Mouse (Mus musculus): ENCODE data around the gene Stambp. TPM values are rescaled to one million over a fixed set of nuclear protein-coding genes. Genes with fewer than 3 reads are reported as not detected.
A peak's percentile ranks its signal among the peaks of the same experiment; 100 is the strongest.

The Stambp gene
- total RNA-seq, 1 experiment from 2014 or later, result 6.0 TPM

- ATAC-seq (replicated peaks in 1 of 2; ENCODE audit: insufficient read depth in 1 of 2, low FRiP score in 2 of 2, low TSS enrichment in 1 of 2, low read depth in 1 of 2, poor library complexity in 2 of 2, severe bottlenecking in 2 of 2), result peak; percentile 53 to 64; a peak in 2 of 4 replicates
These were observed 60.0 kb downstream of the Stambp start for GRCm38 (mm10) chr6:83512495-83512894.

DNA sequence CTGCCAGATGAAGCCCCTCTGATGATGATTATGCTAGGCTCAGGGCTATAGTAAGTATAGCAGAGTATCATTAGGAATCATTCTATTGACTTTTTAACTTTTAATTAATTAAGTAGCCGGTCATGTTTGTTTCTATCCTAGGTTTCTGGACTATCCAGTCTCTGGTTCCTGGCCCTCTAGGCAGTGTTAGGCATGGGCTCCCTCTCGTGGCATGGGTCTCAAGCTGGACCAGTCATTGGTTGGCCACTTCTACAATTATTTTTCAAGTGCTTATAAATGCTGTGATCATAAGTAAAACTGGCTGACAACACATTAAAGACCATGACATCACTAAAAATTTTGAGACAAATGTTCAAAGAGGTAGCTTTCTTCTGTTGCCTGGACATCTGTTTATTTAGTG, 62.3 kb downstream of the Stambp start:
- no peak for ATAC-seq (replicated peaks in 1 of 2; ENCODE audit: insufficient read depth in 1 of 2, low FRiP score in 2 of 2, low TSS enrichment in 1 of 2, low read depth in 1 of 2, poor library complexity in 2 of 2, severe bottlenecking in 2 of 2)

GRCm38 (mm10) chr6:83509442-83509841, 63.1 kb downstream of the Stambp start:
- ATAC-seq (replicated peaks in 1 of 2; ENCODE audit: insufficient read depth in 1 of 2, low FRiP score in 2 of 2, low TSS enrichment in 1 of 2, low read depth in 1 of 2, poor library complexity in 2 of 2, severe bottlenecking in 2 of 2), result no peak

- no peak; a peak in 1 of 4 replicates for ATAC-seq (replicated peaks in 1 of 2; ENCODE audit: insufficient read depth in 1 of 2, low FRiP score in 2 of 2, low TSS enrichment in 1 of 2, low read depth in 1 of 2, poor library complexity in 2 of 2, severe bottlenecking in 2 of 2)
These were observed 65.4 kb downstream of the Stambp start for GRCm38 (mm10) chr6:83507168-83507546.

DNA sequence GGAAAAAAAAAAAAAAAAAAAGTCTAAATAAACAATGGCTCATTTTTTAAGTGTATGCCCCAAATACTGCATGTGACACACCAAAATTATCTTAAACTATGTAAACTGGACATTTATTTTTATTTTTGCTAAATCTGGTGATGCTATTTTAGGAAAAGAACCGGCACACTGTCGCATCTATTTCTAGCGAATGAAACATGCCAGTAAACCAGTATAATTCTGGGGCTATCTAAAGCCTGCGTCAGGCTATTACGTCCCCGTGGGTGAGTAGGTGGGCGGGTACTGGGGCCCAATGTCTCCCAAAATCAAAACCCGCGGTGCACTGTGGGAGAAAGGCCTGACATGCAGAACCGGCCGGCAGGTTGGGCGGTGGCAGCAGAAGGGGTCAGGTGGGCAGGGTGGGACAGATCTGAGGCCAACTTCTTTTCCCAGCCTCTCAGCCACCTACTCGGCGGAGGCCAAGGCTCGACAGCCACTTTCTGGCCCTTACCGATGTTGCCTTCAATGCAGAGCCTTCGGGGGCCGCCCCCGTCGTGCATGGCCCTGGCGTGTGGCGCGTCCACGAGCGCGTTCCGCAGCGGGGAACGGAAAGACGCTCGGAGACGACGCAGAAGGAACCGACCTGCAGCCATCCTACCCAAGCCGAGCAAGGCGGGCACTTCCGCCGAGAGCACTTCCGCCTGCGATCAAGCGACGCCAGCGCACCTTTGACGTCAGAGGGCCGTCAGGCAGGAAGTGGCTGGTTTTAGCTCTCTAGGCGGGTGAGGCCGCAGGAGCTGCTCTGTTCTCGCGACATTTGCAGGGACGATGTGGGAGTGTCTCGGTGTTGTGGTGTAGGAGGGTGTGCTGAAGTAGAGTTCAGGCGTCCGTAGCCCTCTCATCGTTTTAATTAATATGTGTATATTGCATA, 66.0 kb downstream of the Stambp start, which contains the start of gene Dguok:
Gene Dguok, minus strand, starts transcription at position 712 of the 910 bp plus-strand sequence.
- peak; percentile 92 to 94 for ATAC-seq (replicated peaks in 1 of 2; ENCODE audit: insufficient read depth in 1 of 2, low FRiP score in 2 of 2, low TSS enrichment in 1 of 2, low read depth in 1 of 2, poor library complexity in 2 of 2, severe bottlenecking in 2 of 2)

DNA sequence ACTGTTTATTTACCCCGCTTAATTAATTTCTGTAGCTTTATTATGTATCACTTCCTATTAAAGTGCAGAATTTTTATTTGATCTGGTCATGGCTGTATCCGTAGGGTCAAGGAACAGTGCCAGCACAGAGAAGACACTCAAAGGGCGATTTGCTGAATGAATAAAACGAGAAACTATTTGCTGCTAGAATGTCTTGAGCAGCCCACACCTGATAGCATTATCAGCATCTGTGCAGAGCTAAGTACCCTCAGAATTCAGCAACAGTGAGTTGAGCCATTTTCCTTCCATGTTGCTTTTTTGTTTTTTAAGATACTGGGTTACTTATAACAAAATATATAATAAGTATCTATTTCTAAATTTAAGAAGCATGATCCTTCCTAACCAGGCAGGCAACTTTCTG, 67.0 kb downstream of the Stambp start:
- no peak for ATAC-seq (replicated peaks in 1 of 2; ENCODE audit: insufficient read depth in 1 of 2, low FRiP score in 2 of 2, low TSS enrichment in 1 of 2, low read depth in 1 of 2, poor library complexity in 2 of 2, severe bottlenecking in 2 of 2)

GRCm38 (mm10) chr6:83503361-83503760, 69.2 kb downstream of the Stambp start:
- ATAC-seq (replicated peaks in 1 of 2; ENCODE audit: insufficient read depth in 1 of 2, low FRiP score in 2 of 2, low TSS enrichment in 1 of 2, low read depth in 1 of 2, poor library complexity in 2 of 2, severe bottlenecking in 2 of 2), result no peak

GRCm38 (mm10) chr6:83502656-83503055, 69.9 kb downstream of the Stambp start:
- ATAC-seq (replicated peaks in 1 of 2; ENCODE audit: insufficient read depth in 1 of 2, low FRiP score in 2 of 2, low TSS enrichment in 1 of 2, low read depth in 1 of 2, poor library complexity in 2 of 2, severe bottlenecking in 2 of 2), result peak; percentile 66 to 68; a peak in 3 of 4 replicates

- no peak for ATAC-seq (replicated peaks in 1 of 2; ENCODE audit: insufficient read depth in 1 of 2, low FRiP score in 2 of 2, low TSS enrichment in 1 of 2, low read depth in 1 of 2, poor library complexity in 2 of 2, severe bottlenecking in 2 of 2)
These were observed 70.8 kb downstream of the Stambp start for GRCm38 (mm10) chr6:83501524-83502310.

DNA sequence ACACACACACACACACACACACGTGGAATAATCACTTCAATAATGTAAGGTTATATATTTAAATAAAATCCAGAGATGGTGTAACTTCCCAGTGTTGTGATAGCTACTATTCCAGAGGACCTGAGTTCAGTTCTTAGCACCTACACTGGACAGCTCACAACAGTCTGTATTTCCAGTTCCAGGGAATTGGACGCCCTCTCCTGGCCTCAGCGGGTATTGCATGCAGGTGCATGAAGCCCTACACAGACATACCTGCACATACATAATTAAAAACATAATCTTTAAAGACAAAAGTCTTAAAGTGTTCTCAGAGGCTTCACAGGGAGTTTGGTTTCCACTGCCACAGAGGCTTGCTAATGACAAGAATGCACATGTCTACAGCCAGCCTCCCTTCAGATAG, 72.1 kb downstream of the Stambp start:
- no peak for ATAC-seq (replicated peaks in 1 of 2; ENCODE audit: insufficient read depth in 1 of 2, low FRiP score in 2 of 2, low TSS enrichment in 1 of 2, low read depth in 1 of 2, poor library complexity in 2 of 2, severe bottlenecking in 2 of 2)

- no peak for ATAC-seq (replicated peaks in 1 of 2; ENCODE audit: insufficient read depth in 1 of 2, low FRiP score in 2 of 2, low TSS enrichment in 1 of 2, low read depth in 1 of 2, poor library complexity in 2 of 2, severe bottlenecking in 2 of 2)
These were observed 73.5 kb downstream of the Stambp start for GRCm38 (mm10) chr6:83499078-83499477.

GRCm38 (mm10) chr6:83496753-83497710, 75.5 kb downstream of the Stambp start:
- no peak for ATAC-seq (replicated peaks in 1 of 2; ENCODE audit: insufficient read depth in 1 of 2, low FRiP score in 2 of 2, low TSS enrichment in 1 of 2, low read depth in 1 of 2, poor library complexity in 2 of 2, severe bottlenecking in 2 of 2)

DNA sequence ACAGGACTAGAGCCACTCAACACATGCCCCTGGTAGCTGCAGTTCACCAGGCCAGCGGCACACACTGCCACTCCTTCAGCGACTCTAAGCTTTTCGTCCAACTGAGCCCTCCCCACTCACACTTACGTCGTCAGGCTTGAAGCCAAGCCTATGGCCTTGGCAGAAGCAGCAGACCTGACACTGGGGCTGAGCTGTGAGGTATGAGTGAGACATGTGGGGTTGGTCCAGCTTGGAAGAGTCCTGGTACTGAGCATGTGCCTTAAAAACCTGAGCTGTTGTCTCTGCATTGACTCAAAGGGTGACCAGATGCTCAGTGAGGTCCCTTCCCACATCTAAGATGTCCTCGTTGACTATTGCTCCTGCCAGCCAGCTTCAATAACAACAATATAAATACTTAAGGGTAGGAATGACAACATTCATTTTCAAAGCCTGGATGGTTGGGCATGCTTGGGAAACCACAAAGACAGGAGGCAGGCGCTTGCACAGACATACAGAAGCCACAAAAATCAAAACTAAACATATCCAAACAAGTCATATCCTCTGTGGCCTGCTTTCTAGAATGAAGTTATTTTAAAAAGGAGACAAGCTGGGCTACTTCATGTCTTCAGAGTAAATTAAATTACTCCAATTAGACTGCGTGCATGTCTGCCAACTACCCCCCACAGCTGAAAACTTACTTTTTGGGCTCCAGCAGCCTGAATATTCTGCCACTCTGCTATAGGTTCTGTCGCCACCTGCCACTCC, 76.3 kb downstream of the Stambp start:
- ATAC-seq (replicated peaks in 1 of 2; ENCODE audit: insufficient read depth in 1 of 2, low FRiP score in 2 of 2, low TSS enrichment in 1 of 2, low read depth in 1 of 2, poor library complexity in 2 of 2, severe bottlenecking in 2 of 2), result no peak
